Mouse (Mus musculus): ENCODE measurements at regions not wholly inside any gene's neighbourhood (a gene's known extent, or its start where the extent isn't known, plus 50 kb on each side); places are given as distances from the start of the nearest gene placed in this dataset.

GRCm38 (mm10) chr12:69447962-69448767 is 75.9 kb upstream of the Gm9887 start:
- H3K4me3 ChIP-seq (ENCODE audit: insufficient read depth in 1 of 2, low read depth in 1 of 2, low read length in 2 of 2, poor library complexity in 1 of 2, severe bottlenecking in 1 of 2): no peak overlapping the region
- in situ Hi-C loops (cut with MboI; ENCODE audit: low sequenced_read_pairs in 2 of 2, unreplicated experiment in 2 of 2): no loop called here
- DNase-seq (ENCODE audit: low read depth, low spot score): no peak
- H3K9ac ChIP-seq (ENCODE audit: insufficient read depth, low read depth, low read length, poor library complexity, severe bottlenecking): no peak overlapping the region
- H3K9me3 ChIP-seq (ENCODE audit: control insufficient read depth, insufficient read depth, low read depth, low read length): no peaks in the 10 kb centered on the region
- H3K4me1 ChIP-seq (ENCODE audit: control insufficient read depth in 2 of 2, insufficient read depth in 2 of 2, low read length in 2 of 2, poor library complexity in 1 of 2): peaks cover 2 to 5% of the 10 kb centered on the region in 2 experiments; a peak in 1 of 4 replicates
- TF ChIP-seq ZC3H11A (IDR thresholded peaks at IDR 0.05; ENCODE audit: borderline replicate concordance, low read depth, low read length): no peak
- TF ChIP-seq MAFK (IDR thresholded peaks at IDR 0.05; ENCODE audit: insufficient read depth, low read depth, low read length): no peak
- no peak for TF ChIP-seq CHD2 (IDR thresholded peaks at IDR 0.05; ENCODE audit: low read depth, low read length)
- no peak for TF ChIP-seq HCFC1 (IDR thresholded peaks at IDR 0.05; ENCODE audit: borderline replicate concordance, insufficient read depth, low read length)
- no peaks in the 10 kb centered on the region for H3K36me3 ChIP-seq (ENCODE audit: control insufficient read depth, insufficient read depth, low read length, poor library complexity, severe bottlenecking)
- no peak overlapping the region for H3K27ac ChIP-seq (ENCODE audit: insufficient read depth, low read depth, low read length, poor library complexity, severe bottlenecking)

- peaks cover 2 to 5% of the 10 kb centered on the region in 2 experiments; a peak in 1 of 4 replicates for H3K4me1 ChIP-seq (ENCODE audit: control insufficient read depth in 2 of 2, insufficient read depth in 2 of 2, low read length in 2 of 2, poor library complexity in 1 of 2)
- H3K9ac ChIP-seq (ENCODE audit: insufficient read depth, low read depth, low read length, poor library complexity, severe bottlenecking): no peak overlapping the region
- H3K4me3 ChIP-seq (ENCODE audit: insufficient read depth in 1 of 2, low read depth in 1 of 2, low read length in 2 of 2, poor library complexity in 1 of 2, severe bottlenecking in 1 of 2): no peak overlapping the region
- no peak for TF ChIP-seq CHD2 (IDR thresholded peaks at IDR 0.05; ENCODE audit: low read depth, low read length)
- no peak for TF ChIP-seq ZC3H11A (IDR thresholded peaks at IDR 0.05; ENCODE audit: borderline replicate concordance, low read depth, low read length)
- no peak for TF ChIP-seq MAFK (IDR thresholded peaks at IDR 0.05; ENCODE audit: insufficient read depth, low read depth, low read length)
- no peak for TF ChIP-seq HCFC1 (IDR thresholded peaks at IDR 0.05; ENCODE audit: borderline replicate concordance, insufficient read depth, low read length)
- TF ChIP-seq ZNF384 (IDR thresholded peaks at IDR 0.05; ENCODE audit: low read depth, low read length): no peak
- in situ Hi-C loops (cut with MboI; ENCODE audit: low sequenced_read_pairs in 2 of 2, unreplicated experiment in 2 of 2): no loop called here
- H3K36me3 ChIP-seq (ENCODE audit: control insufficient read depth, insufficient read depth, low read length, poor library complexity, severe bottlenecking): no peaks in the 10 kb centered on the region
- no peak overlapping the region for H3K27ac ChIP-seq (ENCODE audit: insufficient read depth, low read depth, low read length, poor library complexity, severe bottlenecking)
- DNase-seq (ENCODE audit: low read depth, low spot score): no peak
- no peaks in the 10 kb centered on the region for H3K9me3 ChIP-seq (ENCODE audit: control insufficient read depth, insufficient read depth, low read depth, low read length)
These were observed 75.1 kb upstream of the Gm9887 start for GRCm38 (mm10) chr12:69447322-69447827.

GRCm38 (mm10) chr12:69446468-69447321 is 74.4 kb upstream of the Gm9887 start:
- in situ Hi-C loops (cut with MboI; ENCODE audit: low sequenced_read_pairs in 2 of 2, unreplicated experiment in 2 of 2): no loop called here
- Histone ChIP-seq H3K4me1 (ENCODE audit: control insufficient read depth in 2 of 2, insufficient read depth in 2 of 2, low read length in 2 of 2, poor library complexity in 1 of 2) (peaks cover 2 to 5% of the 10 kb centered on the region in 2 experiments; a peak in 1 of 4 replicates), H3K36me3 (ENCODE audit: control insufficient read depth, insufficient read depth, low read length, poor library complexity, severe bottlenecking) (no peaks in the 10 kb centered on the region), H3K9ac (ENCODE audit: insufficient read depth, low read depth, low read length, poor library complexity, severe bottlenecking) (no peak overlapping the region), H3K27ac (ENCODE audit: insufficient read depth, low read depth, low read length, poor library complexity, severe bottlenecking) (no peak overlapping the region), H3K9me3 (ENCODE audit: control insufficient read depth, insufficient read depth, low read depth, low read length) (no peaks in the 10 kb centered on the region), H3K4me3 (ENCODE audit: insufficient read depth in 1 of 2, low read depth in 1 of 2, low read length in 2 of 2, poor library complexity in 1 of 2, severe bottlenecking in 1 of 2) (no peak overlapping the region)
- TF ChIP-seq ZC3H11A (IDR thresholded peaks at IDR 0.05; ENCODE audit: borderline replicate concordance, low read depth, low read length) (no peak), HCFC1 (IDR thresholded peaks at IDR 0.05; ENCODE audit: borderline replicate concordance, insufficient read depth, low read length) (no peak)
- DNase-seq (ENCODE audit: low read depth, low spot score): peak; percentile 40

DNA sequence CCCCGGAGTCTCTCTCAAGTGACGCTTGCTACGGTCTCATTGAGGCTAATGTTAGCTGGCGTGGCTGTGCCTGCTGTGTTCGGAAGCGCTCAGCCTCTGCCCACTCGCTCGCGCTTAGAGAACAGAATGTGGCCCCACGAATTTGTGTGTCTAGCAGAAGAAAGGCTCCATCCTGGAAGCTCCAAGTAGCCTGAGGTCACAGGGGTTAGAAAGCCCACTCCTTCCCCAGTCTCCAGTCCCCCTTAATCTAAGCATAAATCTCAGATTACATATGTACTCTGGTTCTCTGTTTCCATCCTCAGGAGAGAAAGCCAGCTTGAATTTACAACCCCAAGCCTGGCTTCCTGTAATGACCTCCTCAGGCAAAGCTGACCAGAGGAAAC is 73.8 kb upstream of the Gm9887 start:
- Histone ChIP-seq H3K4me1 (ENCODE audit: control insufficient read depth in 2 of 2, insufficient read depth in 2 of 2, low read length in 2 of 2, poor library complexity in 1 of 2) (peaks cover 2 to 5% of the 10 kb centered on the region in 2 experiments; a peak in 1 of 4 replicates), H3K9me3 (ENCODE audit: control insufficient read depth, insufficient read depth, low read depth, low read length) (no peaks in the 10 kb centered on the region), H3K27ac (ENCODE audit: insufficient read depth, low read depth, low read length, poor library complexity, severe bottlenecking) (no peak overlapping the region), H3K36me3 (ENCODE audit: control insufficient read depth, insufficient read depth, low read length, poor library complexity, severe bottlenecking) (no peaks in the 10 kb centered on the region), H3K9ac (ENCODE audit: insufficient read depth, low read depth, low read length, poor library complexity, severe bottlenecking) (peak overlapping the region; percentile 50; the same call in 1 of the 2 replicates), H3K4me3 (ENCODE audit: insufficient read depth in 1 of 2, low read depth in 1 of 2, low read length in 2 of 2, poor library complexity in 1 of 2, severe bottlenecking in 1 of 2) (no peak overlapping the region)
- no peak for TF ChIP-seq ZNF384 (IDR thresholded peaks at IDR 0.05; ENCODE audit: low read depth, low read length)
- no peak for TF ChIP-seq ZC3H11A (IDR thresholded peaks at IDR 0.05; ENCODE audit: borderline replicate concordance, low read depth, low read length)
- TF ChIP-seq HCFC1 (IDR thresholded peaks at IDR 0.05; ENCODE audit: borderline replicate concordance, insufficient read depth, low read length): no peak
- no peak for TF ChIP-seq CHD2 (IDR thresholded peaks at IDR 0.05; ENCODE audit: low read depth, low read length)
- TF ChIP-seq MAFK (IDR thresholded peaks at IDR 0.05; ENCODE audit: insufficient read depth, low read depth, low read length): no peak
- DNase-seq (ENCODE audit: low read depth, low spot score): no peak
- in situ Hi-C loops (cut with MboI; ENCODE audit: low sequenced_read_pairs in 2 of 2, unreplicated experiment in 2 of 2): no loop called here

Data from ES-E14 (cell line).